Mouse (Mus musculus) midbrain, embryonic 12.5 days (tissue): ENCODE results near the gene Gm26741. TPM values are rescaled to one million over a fixed set of nuclear protein-coding genes. Genes with fewer than 3 reads are reported as not detected.

Experiments
- ATAC-seq: fragments of 200-750 bp; cut with Nextera tagmentation; 2 replicates; pipeline ENCODE4 v1.8.0; 2017; ENCODE audit warnings: low read depth, moderate TSS enrichment, moderate library complexity; ENCODE audit not compliant: low FRiP score
- H3K27ac ChIP-seq: fragments of 300-500 bp; sonication (generic); replicated peaks from 2 replicates; pipeline ENCODE4 v1.5.1; 2016; ENCODE audit warnings: mild to moderate bottlenecking
- H3K27me3 ChIP-seq: fragments of 300-500 bp; sonication (generic); 2 replicates; pipeline ENCODE4 v1.6.1; 2016; ENCODE audit warnings: mild to moderate bottlenecking
- H3K36me3 ChIP-seq: fragments of 300-500 bp; sonication (generic); 2 replicates; pipeline ENCODE4 v1.6.1; 2016
- H3K4me1 ChIP-seq: fragments of 300-500 bp; sonication (generic); 2 replicates; pipeline ENCODE4 v1.6.1; 2016
- H3K4me2 ChIP-seq: fragments of 300-500 bp; sonication (generic); replicated peaks from 2 replicates; pipeline ENCODE4 v1.6.1; 2016; ENCODE audit warnings: mild to moderate bottlenecking, moderate library complexity
- H3K4me3 ChIP-seq: fragments of 300-500 bp; sonication (generic); 2 replicates; pipeline ENCODE4 v1.5.1; 2016; ENCODE audit warnings: mild to moderate bottlenecking
- H3K9ac ChIP-seq: fragments of 300-500 bp; sonication (generic); replicated peaks from 2 replicates; pipeline ENCODE4 v1.6.1; 2016; ENCODE audit warnings: mild to moderate bottlenecking, moderate library complexity
- H3K9me3 ChIP-seq: fragments of 300-500 bp; sonication (generic); 2 replicates; pipeline ENCODE4 v1.6.1; 2016; ENCODE audit warnings: mild to moderate bottlenecking
- WGBS: fragments of 180-500 bp; shearing (Covaris S2); methylation state at CpG from one replicate; pipeline ENCODE4 v1.1.7; 2016; 5-methylcytosine and 5-hydroxymethylcytosine counted together
- polyA plus RNA-seq: library from polyadenylated mRNA; unstranded; fragments of >200 nt; fragmentation: Nextera tagmentation; extraction: Ambion mirVana; gene quantifications from 2 replicates; pipeline ENCODE4 v1.2.1, GENCODE M21; 2016

The Gm26741 gene
- polyA plus RNA-seq, 1 experiment from 2014 or later, result not detected

DNA sequence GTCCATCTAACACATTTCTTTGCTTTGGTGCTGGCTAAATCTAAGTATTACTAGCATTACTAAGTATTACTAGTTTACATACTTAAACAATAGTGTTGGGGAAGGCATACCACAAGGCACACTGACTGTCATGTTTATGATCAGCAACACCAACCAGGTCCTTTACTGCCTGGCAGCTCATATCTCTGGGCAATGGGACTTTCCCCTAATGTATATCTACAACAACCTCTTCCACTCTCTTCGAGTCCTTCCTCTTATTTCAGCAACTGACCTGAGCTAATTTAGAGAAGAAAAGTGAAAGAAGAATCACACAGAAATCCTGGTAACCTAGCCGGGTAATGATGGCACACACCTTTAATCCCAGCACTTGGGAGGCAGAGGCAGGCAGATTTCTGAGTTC, 17.9 kb downstream of the Gm26741 start:
- no peaks in the 10 kb centered on the region for H3K9me3 ChIP-seq
- 91% methylated on average over 2 of the region's 2 CpGs for WGBS
- ATAC-seq, result no peak
- H3K36me3 ChIP-seq, result no peaks in the 10 kb centered on the region
- H3K4me3 ChIP-seq, result no peak overlapping the region
- H3K4me2 ChIP-seq, result no peak overlapping the region
- H3K9ac ChIP-seq, result no peak overlapping the region
- H3K27ac ChIP-seq, result no peak overlapping the region
- no peaks in the 10 kb centered on the region for H3K27me3 ChIP-seq
- peaks cover 5% of the 10 kb centered on the region for H3K4me1 ChIP-seq

GRCm38 (mm10) chr10:52377813-52378212, 19.2 kb downstream of the Gm26741 start:
- WGBS, result 98% methylated on average over 2 of the region's 2 CpGs
- Histone ChIP-seq H3K4me3 (no peak overlapping the region), H3K9ac (no peak overlapping the region), H3K9me3 (no peaks in the 10 kb centered on the region), H3K36me3 (no peaks in the 10 kb centered on the region), H3K27ac (no peak overlapping the region), H3K27me3 (no peaks in the 10 kb centered on the region), H3K4me2 (no peak overlapping the region), H3K4me1 (peaks cover 10% of the 10 kb centered on the region)
- ATAC-seq, result no peak

GRCm38 (mm10) chr10:52381321-52381801, 22.8 kb downstream of the Gm26741 start:
- Histone ChIP-seq H3K4me2 (peak overlapping the region; percentile 85), H3K9me3 (no peaks in the 10 kb centered on the region), H3K27ac (peak overlapping the region; percentile 96), H3K36me3 (no peaks in the 10 kb centered on the region), H3K4me1 (peaks cover 12% of the 10 kb centered on the region), H3K4me3 (peak overlapping the region; percentile 88), H3K27me3 (no peaks in the 10 kb centered on the region), H3K9ac (peak overlapping the region; percentile 88)
- under 1% methylated on average over 19 of the region's 19 CpGs for WGBS
- peak; percentile 59 for ATAC-seq

- Histone ChIP-seq H3K9ac (peak within 1 kb of the TSS; percentile 88), H3K4me2 (peak within 1 kb of the TSS; percentile 85)
- under 1% methylated on average over 67 of the region's 71 CpGs for WGBS
Observed at GRCm38 (mm10) chr10:52381845-52382591, 23.5 kb downstream of the Gm26741 start, which contains the start of gene Gopc. TSS of gene Gopc (minus strand) at chr10:52382124.

GRCm38 (mm10) chr10:52383022-52383421, 24.5 kb downstream of the Gm26741 start:
- no peak for ATAC-seq
- no peak overlapping the region for H3K27ac ChIP-seq
- 89% methylated on average over 6 of the region's 6 CpGs for WGBS
- peak overlapping the region; percentile 68 for H3K4me2 ChIP-seq
- no peaks in the 10 kb centered on the region for H3K27me3 ChIP-seq
- H3K36me3 ChIP-seq, result no peaks in the 10 kb centered on the region
- no peak overlapping the region for H3K9ac ChIP-seq
- no peaks in the 10 kb centered on the region for H3K9me3 ChIP-seq
- peak overlapping the region; percentile 88 for H3K4me3 ChIP-seq
- peaks cover 12% of the 10 kb centered on the region for H3K4me1 ChIP-seq

More at GRCm38 (mm10) chr10:52381845-52382591, 23.5 kb downstream of the Gm26741 start, which contains the start of gene Gopc:
- Histone ChIP-seq H3K27ac (peak within 1 kb of the TSS; percentile 96), H3K27me3 (no peaks in the 10 kb centered on the region), H3K4me1 (peaks cover 12% of the 10 kb centered on the region), H3K4me3 (peak within 1 kb of the TSS; percentile 88), H3K36me3 (no peaks in the 10 kb centered on the region), H3K9me3 (no peaks in the 10 kb centered on the region)
- ATAC-seq, result peak; percentile 98

DNA sequence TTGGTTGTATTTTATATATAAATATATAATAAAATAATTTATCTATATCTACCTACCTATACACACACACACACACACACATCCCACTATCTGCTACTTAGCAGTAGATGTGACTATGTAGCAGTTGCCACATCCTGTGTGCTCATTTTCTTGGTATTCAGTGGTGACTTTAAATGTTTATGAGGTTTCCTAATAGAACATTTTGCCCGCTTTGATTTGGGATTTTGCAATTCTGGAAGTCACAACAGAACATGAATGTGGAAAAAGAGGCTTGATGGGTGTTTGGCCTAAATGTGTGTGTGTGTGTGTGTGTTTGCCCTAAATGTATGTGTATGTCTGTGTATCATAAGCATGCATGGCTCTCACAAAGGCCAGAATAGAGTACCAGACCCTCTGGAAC, 25.0 kb downstream of the Gm26741 start:
- Histone ChIP-seq H3K4me1 (peaks cover 12% of the 10 kb centered on the region), H3K27me3 (no peaks in the 10 kb centered on the region), H3K4me3 (no peak overlapping the region), H3K9me3 (no peaks in the 10 kb centered on the region), H3K36me3 (no peaks in the 10 kb centered on the region), H3K9ac (no peak overlapping the region), H3K27ac (no peak overlapping the region), H3K4me2 (no peak overlapping the region)
- no peak for ATAC-seq
- 91% methylated on average over 1 of the region's 1 CpGs for WGBS

GRCm38 (mm10) chr10:52384823-52385610, 26.4 kb downstream of the Gm26741 start:
- H3K9me3 ChIP-seq, result no peaks in the 10 kb centered on the region
- WGBS, result 52% methylated on average over 8 of the region's 8 CpGs
- H3K36me3 ChIP-seq, result no peaks in the 10 kb centered on the region
- ATAC-seq, result no peak
- no peak overlapping the region for H3K4me2 ChIP-seq
- no peak overlapping the region for H3K4me3 ChIP-seq
- no peak overlapping the region for H3K27ac ChIP-seq
- H3K9ac ChIP-seq, result no peak overlapping the region
- no peaks in the 10 kb centered on the region for H3K27me3 ChIP-seq
- H3K4me1 ChIP-seq, result peaks cover 7% of the 10 kb centered on the region

GRCm38 (mm10) chr10:52387192-52387591, 28.6 kb downstream of the Gm26741 start:
- no peak for ATAC-seq
- Histone ChIP-seq H3K36me3 (no peaks in the 10 kb centered on the region), H3K27ac (no peak overlapping the region), H3K9ac (no peak overlapping the region), H3K4me1 (peaks cover 7% of the 10 kb centered on the region), H3K9me3 (no peaks in the 10 kb centered on the region), H3K4me2 (no peak overlapping the region), H3K27me3 (no peaks in the 10 kb centered on the region), H3K4me3 (no peak overlapping the region)
- WGBS, result 86% methylated on average over 4 of the region's 4 CpGs

GRCm38 (mm10) chr10:52388922-52389430, 30.4 kb downstream of the Gm26741 start, which contains the start of gene Nepn:
TSS of gene Nepn (plus strand) at chr10:52388972.
- H3K27me3 ChIP-seq, result no peaks in the 10 kb centered on the region
- 88% methylated on average over 5 of the region's 5 CpGs for WGBS
- no peaks in the 10 kb centered on the region for H3K9me3 ChIP-seq
- no peaks in the 10 kb centered on the region for H3K36me3 ChIP-seq
- no peaks in the 10 kb centered on the region for H3K4me1 ChIP-seq
- H3K4me3 ChIP-seq, result no peak within 1 kb of the TSS
- ATAC-seq, result no peak
- H3K4me2 ChIP-seq, result no peak within 1 kb of the TSS
- H3K9ac ChIP-seq, result no peak within 1 kb of the TSS
- H3K27ac ChIP-seq, result no peak within 1 kb of the TSS

- no peak for ATAC-seq
- no peaks in the 10 kb centered on the region for H3K36me3 ChIP-seq
- 87% methylated on average over 3 of the region's 3 CpGs for WGBS
Observed at GRCm38 (mm10) chr10:52389438-52389837, 30.9 kb downstream of the Gm26741 start.

DNA sequence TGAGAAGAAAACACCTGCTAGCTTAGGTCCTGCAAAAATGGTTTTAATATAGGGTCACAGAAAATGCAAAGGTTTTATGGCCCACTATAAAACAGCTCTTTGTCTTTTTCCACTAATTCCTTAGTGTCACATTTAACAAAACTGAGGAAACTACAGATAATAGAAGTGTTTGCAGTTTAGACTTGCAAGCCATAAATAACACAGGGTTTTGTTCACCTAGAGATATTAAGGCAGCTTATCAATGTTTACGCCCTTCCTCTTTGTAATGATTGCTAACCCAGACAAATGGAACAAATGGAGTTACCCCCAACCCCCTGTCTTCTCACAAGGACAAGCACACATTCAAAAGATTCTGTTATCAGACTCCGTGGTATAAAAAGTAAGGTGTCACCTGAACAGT, 32.6 kb downstream of the Gm26741 start:
- 86% methylated on average over 2 of the region's 2 CpGs for WGBS
- no peak overlapping the region for H3K4me3 ChIP-seq
- no peak overlapping the region for H3K9ac ChIP-seq
- no peaks in the 10 kb centered on the region for H3K27me3 ChIP-seq
- no peak overlapping the region for H3K27ac ChIP-seq
- no peaks in the 10 kb centered on the region for H3K9me3 ChIP-seq
- H3K36me3 ChIP-seq, result no peaks in the 10 kb centered on the region
- ATAC-seq, result no peak
- no peaks in the 10 kb centered on the region for H3K4me1 ChIP-seq
- no peak overlapping the region for H3K4me2 ChIP-seq

More at GRCm38 (mm10) chr10:52389438-52389837, 30.9 kb downstream of the Gm26741 start:
- Histone ChIP-seq H3K4me3 (no peak overlapping the region), H3K9me3 (no peaks in the 10 kb centered on the region), H3K27ac (no peak overlapping the region), H3K4me2 (no peak overlapping the region), H3K27me3 (no peaks in the 10 kb centered on the region), H3K9ac (no peak overlapping the region), H3K4me1 (no peaks in the 10 kb centered on the region)

GRCm38 (mm10) chr10:52396647-52397046, 38.1 kb downstream of the Gm26741 start:
- no peak overlapping the region for H3K27ac ChIP-seq
- H3K4me1 ChIP-seq, result no peaks in the 10 kb centered on the region
- H3K4me2 ChIP-seq, result no peak overlapping the region
- no peaks in the 10 kb centered on the region for H3K27me3 ChIP-seq
- H3K9ac ChIP-seq, result no peak overlapping the region
- no peak overlapping the region for H3K4me3 ChIP-seq
- H3K9me3 ChIP-seq, result no peaks in the 10 kb centered on the region
- ATAC-seq, result no peak
- 89% methylated on average over 3 of the region's 3 CpGs for WGBS
- H3K36me3 ChIP-seq, result no peaks in the 10 kb centered on the region
